Mouse (Mus musculus) spleen, adult 2 months (tissue): ENCODE measurements around the gene Chml. TPM values are rescaled to one million over a fixed set of nuclear protein-coding genes. Genes with fewer than 3 reads are reported as not detected.

ENCODE experiments used
- DNase-seq, 2 experiments: peaks; one replicate each; pipeline versions ENCODE4 v3.0.0 to v3.0.0-alpha.2; 2012 to 2021; ENCODE audit warnings: low spot score in 2 of 2, low read depth in 1 of 2
- H3K27ac ChIP-seq: fragments of 200-500 bp; 2 replicates; pipeline ENCODE4 v1.5.1; 2012; ENCODE audit warnings: low read length, inconsistent platforms; ENCODE audit not compliant: insufficient read depth
- H3K27me3 ChIP-seq: fragments of 200-500 bp; 2 replicates; pipeline ENCODE4 v1.6.1; 2012; ENCODE audit warnings: mild to moderate bottlenecking, moderate library complexity, low read length, inconsistent platforms; ENCODE audit not compliant: control insufficient read depth, insufficient read depth
- H3K36me3 ChIP-seq: fragments of 200-500 bp; 2 replicates; pipeline ENCODE4 v1.6.1; 2012; ENCODE audit warnings: mild to moderate bottlenecking, low read length, inconsistent platforms; ENCODE audit not compliant: control insufficient read depth, insufficient read depth
- H3K4me1 ChIP-seq: fragments of 200-500 bp; 2 replicates; pipeline ENCODE4 v1.6.1; 2011; ENCODE audit warnings: inconsistent platforms; ENCODE audit not compliant: control insufficient read depth, insufficient read depth, insufficient read length
- H3K4me3 ChIP-seq: fragments of 200-500 bp; 2 replicates; pipeline ENCODE4 v1.5.1; 2011; ENCODE audit warnings: mild to moderate bottlenecking, inconsistent platforms; ENCODE audit not compliant: insufficient read depth, insufficient read length; ENCODE audit errors: extremely low read depth
- CTCF ChIP-seq: fragments of 200-500 bp; IDR thresholded peaks from 2 replicates; pipeline ENCODE4 v1.5.1; 2011; ENCODE audit warnings: mild to moderate bottlenecking, inconsistent platforms; ENCODE audit not compliant: insufficient read depth, insufficient read length, insufficient replicate concordance; ENCODE audit errors: extremely low read depth
- POLR2A ChIP-seq: fragments of 200-500 bp; IDR thresholded peaks from 2 replicates; pipeline ENCODE4 v1.6.1; 2011; ENCODE audit warnings: low read depth, low read length, inconsistent platforms
- WGBS: fragments of 180-500 bp; shearing (Covaris S2); methylation state at CpG from one replicate; pipeline ENCODE4 v1.1.7; 2018; 5-methylcytosine and 5-hydroxymethylcytosine counted together
- polyA plus RNA-seq: library from polyadenylated mRNA; depleted of rRNA; stranded (reverse); fragments of >200 nt; gene quantifications from 2 replicates; pipeline ENCODE4 v1.2.3, GENCODE M21; 2012; rRNA removed

The Chml gene
- polyA plus RNA-seq, 1 experiment: 4.6 TPM

- peak; percentile 41 to 48 for DNase-seq
- 7% methylated on average over 7 of the region's 7 CpGs for WGBS
- Histone ChIP-seq H3K27me3 (no peaks in the 10 kb centered on the region), H3K27ac (peak overlapping the region; percentile 52), H3K4me1 (peaks cover 42% of the 10 kb centered on the region), H3K4me3 (no peak overlapping the region), H3K36me3 (peaks cover 2% of the 10 kb centered on the region; the same call in 1 of the 2 replicates)
- no peak; the same call in 1 of the 2 replicates for TF ChIP-seq POLR2A
- TF ChIP-seq CTCF: no peak
Observed at GRCm38 (mm10) chr1:175637677-175638076, 55.0 kb downstream of the Chml start.

GRCm38 (mm10) chr1:175632470-175632869, 60.2 kb downstream of the Chml start:
- Histone ChIP-seq H3K27ac (peak overlapping the region; percentile 84), H3K27me3 (no peaks in the 10 kb centered on the region), H3K36me3 (no peaks in the 10 kb centered on the region), H3K4me1 (peaks cover 10% of the 10 kb centered on the region; the same call in 1 of the 2 replicates), H3K4me3 (peak overlapping the region; percentile 57)
- 85% methylated on average over 14 of the region's 14 CpGs for WGBS
- TF ChIP-seq POLR2A (no peak), CTCF (no peak)
- no peak for DNase-seq

Other genes starting within 250 kb of the Chml start
- 0.04 and 0.11 TPM in 2 replicates for gene Rgs7, start 200.4 kb downstream of the Chml start, polyA plus RNA-seq
- gene Kmo, start 72.5 kb downstream of the Chml start, polyA plus RNA-seq: 11.1 and 11.8 TPM in 2 replicates
- 11.1 and 11.2 TPM in 2 replicates for gene Fh1, start 67.3 kb downstream of the Chml start, polyA plus RNA-seq
- 1.4 and 2.8 TPM in 2 replicates for gene Opn3, start 125 bp downstream of the Chml start, polyA plus RNA-seq
- gene Wdr64, start 5.7 kb upstream of the Chml start, polyA plus RNA-seq: not detected in 2 replicates
- gene Exo1, start 187.7 kb upstream of the Chml start, polyA plus RNA-seq: 0.49 and 0.64 TPM in 2 replicates
- not detected in 2 replicates for gene Gm38100, start 227.4 kb upstream of the Chml start, polyA plus RNA-seq